Mouse (Mus musculus): Measurements from ENCODE around the gene Ebi3.

Gene Ebi3

GRCm38 (mm10) chr17:55952447-55953027 lies at the start of gene Ebi3:
Ebi3 (plus strand) TSS chr17:55952640.
- DNase-seq = no peak

GRCm38 (mm10) chr17:55903087-55903486 lies 49.4 kb upstream of the Ebi3 start:
- DNase-seq = no peak

GRCm38 (mm10) chr17:55903687-55904086 lies 48.8 kb upstream of the Ebi3 start:
- DNase-seq = no peak

GRCm38 (mm10) chr17:55904131-55904530 lies 48.3 kb upstream of the Ebi3 start:
- no peak for DNase-seq

GRCm38 (mm10) chr17:55906669-55907068 lies 45.8 kb upstream of the Ebi3 start:
- DNase-seq = no peak

GRCm38 (mm10) chr17:55931553-55932502 lies 20.6 kb upstream of the Ebi3 start:
- peak; percentile 72 for DNase-seq

GRCm38 (mm10) chr17:55932635-55933034 lies 19.8 kb upstream of the Ebi3 start:
- DNase-seq = no peak

GRCm38 (mm10) chr17:55933191-55933590 lies 19.2 kb upstream of the Ebi3 start:
- no peak for DNase-seq

- peak; percentile 67 for DNase-seq
Measured at GRCm38 (mm10) chr17:55944387-55944865, 8.0 kb upstream of the Ebi3 start.

GRCm38 (mm10) chr17:55944866-55945682 lies 7.4 kb upstream of the Ebi3 start:
- peak; percentile 97 for DNase-seq

- DNase-seq = no peak
Measured at GRCm38 (mm10) chr17:55945696-55946095, 6.7 kb upstream of the Ebi3 start.

- no peak for DNase-seq
Measured at GRCm38 (mm10) chr17:55948647-55949046, 3.8 kb upstream of the Ebi3 start.

- no peak for DNase-seq
Measured at GRCm38 (mm10) chr17:55949400-55949799, 3.0 kb upstream of the Ebi3 start, which contains the start of gene Zfp119b. Zfp119b (minus strand) TSS chr17:55949500.

GRCm38 (mm10) chr17:55950601-55951000 lies 1.8 kb upstream of the Ebi3 start:
- DNase-seq = no peak

- no peak for DNase-seq
Measured at GRCm38 (mm10) chr17:55952041-55952440, 399 bp upstream of the Ebi3 start.

GRCm38 (mm10) chr17:55953751-55954150 lies 1.3 kb downstream of the Ebi3 start:
- no peak for DNase-seq

GRCm38 (mm10) chr17:55954229-55954628 lies 1.8 kb downstream of the Ebi3 start:
- DNase-seq = no peak

- DNase-seq = peak; percentile 86
Measured at GRCm38 (mm10) chr17:55956129-55956528, 3.7 kb downstream of the Ebi3 start.

GRCm38 (mm10) chr17:55956591-55956990 lies 4.2 kb downstream of the Ebi3 start:
- no peak for DNase-seq

GRCm38 (mm10) chr17:55957168-55957567 lies 4.7 kb downstream of the Ebi3 start:
- peak; percentile 87 for DNase-seq

- DNase-seq = no peak
Measured at GRCm38 (mm10) chr17:55957726-55958583, 5.5 kb downstream of the Ebi3 start.

- no peak for DNase-seq
Measured at GRCm38 (mm10) chr17:55958584-55958886, 6.1 kb downstream of the Ebi3 start.
